Mouse (Mus musculus) retina, embryonic 14.5 days (tissue): ENCODE measurements at regions not wholly inside any gene's neighbourhood (a gene's known extent, or its start where the extent isn't known, plus 50 kb on each side); places are given as distances from the start of the nearest gene placed in this dataset.
A peak's percentile ranks its signal among the peaks of the same experiment; 100 is the strongest.

Experiments
- DNase-seq: peaks from one replicate; pipeline ENCODE4 v3.0.0-alpha.2; 2015; ENCODE audit warnings: low spot score

GRCm38 (mm10) chr2:96234613-96235012 lies 83.4 kb upstream of the Lrrc4c start:
- DNase-seq: peak; percentile 60

- DNase-seq: no peak
These were observed 78.7 kb upstream of the Lrrc4c start for GRCm38 (mm10) chr2:96239246-96239645.

- no peak for DNase-seq
These were observed 77.4 kb upstream of the Lrrc4c start for GRCm38 (mm10) chr2:96240543-96241090.

- DNase-seq: no peak
These were observed 64.3 kb upstream of the Lrrc4c start for GRCm38 (mm10) chr2:96253661-96254060.

GRCm38 (mm10) chr2:96256491-96256890 lies 61.5 kb upstream of the Lrrc4c start:
- no peak for DNase-seq
